Mouse (Mus musculus) limb, embryonic 14.5 days (tissue): Measurements from ENCODE around the gene Ctxn1. TPM values are rescaled to one million over a fixed set of nuclear protein-coding genes. Genes with fewer than 3 reads are reported as not detected.
A peak's percentile ranks its signal among the peaks of the same experiment; 100 is the strongest.

Source experiments
- ATAC-seq: fragments of 200-750 bp; cut with Nextera tagmentation; 2 replicates; pipeline ENCODE4 v1.8.0; 2017; ENCODE audit warnings: low read depth, moderate number of reproducible peaks, moderate TSS enrichment; ENCODE audit not compliant: low FRiP score
- DNase-seq: peaks from one replicate; pipeline ENCODE4 v3.0.0-alpha.2; 2015; ENCODE audit warnings: low spot score
- H3K27ac ChIP-seq: fragments of 300-500 bp; sonication (generic); replicated peaks from 2 replicates; pipeline ENCODE4 v1.5.1; 2014; ENCODE audit warnings: low read depth, mild to moderate bottlenecking, low read length, moderate library complexity, mixed read lengths
- H3K27me3 ChIP-seq: fragments of 300-500 bp; sonication (generic); 2 replicates; pipeline ENCODE4 v1.6.1; 2014; ENCODE audit warnings: low read length, mixed read lengths; ENCODE audit not compliant: control insufficient read depth, insufficient read depth
- H3K36me3 ChIP-seq: fragments of 300-500 bp; sonication (generic); 2 replicates; pipeline ENCODE4 v1.6.1; 2014; ENCODE audit warnings: mild to moderate bottlenecking, low read length, moderate library complexity, mixed read lengths; ENCODE audit not compliant: control insufficient read depth, insufficient read depth
- H3K4me1 ChIP-seq: fragments of 300-500 bp; sonication (generic); 2 replicates; pipeline ENCODE4 v1.6.1; 2014; ENCODE audit warnings: antibody characterized with exemption, low read length, mixed read lengths; ENCODE audit not compliant: control insufficient read depth, insufficient read depth
- H3K4me2 ChIP-seq: fragments of 300-500 bp; sonication (generic); replicated peaks from 2 replicates; pipeline ENCODE4 v1.6.1; 2014; ENCODE audit warnings: low read depth, mild to moderate bottlenecking, low read length, moderate library complexity; ENCODE audit not compliant: severe bottlenecking
- H3K4me3 ChIP-seq: fragments of 300-500 bp; sonication (generic); replicated peaks from 2 replicates; pipeline ENCODE4 v1.5.1; 2014; ENCODE audit warnings: low read length
- H3K9ac ChIP-seq: fragments of 300-500 bp; sonication (generic); 2 replicates; pipeline ENCODE4 v1.6.1; 2014; ENCODE audit warnings: mild to moderate bottlenecking, low read depth, low read length, moderate library complexity; ENCODE audit not compliant: severe bottlenecking
- H3K9me3 ChIP-seq: fragments of 300-500 bp; sonication (generic); 2 replicates; pipeline ENCODE4 v1.6.1; 2016; ENCODE audit warnings: low read length; ENCODE audit not compliant: control insufficient read depth
- POLR2A ChIP-seq: fragments of 200-500 bp; IDR thresholded peaks from 2 replicates; pipeline ENCODE4 v1.8.0; 2012; ENCODE audit warnings: inconsistent platforms, mild to moderate bottlenecking, moderate library complexity, borderline replicate concordance; ENCODE audit not compliant: insufficient read depth, insufficient read length; ENCODE audit errors: extremely low read depth
- WGBS: fragments of 180-500 bp; shearing (Covaris S2); extraction: QIAGEN DNeasy Blood & Tissue Kit; methylation state at CpG from one replicate; pipeline ENCODE4 v1.1.7; 2014; 5-methylcytosine and 5-hydroxymethylcytosine counted together
- polyA plus RNA-seq, 2 experiments: library from polyadenylated mRNA; depleted of rRNA in 1 of 2; stranded (reverse) in 1 of 2; unstranded in 1 of 2; fragments of >200 nt; fragmentation: Nextera tagmentation in 1 of 2; extraction: Ambion mirVana in 1 of 2; gene quantifications; 2 replicates each; pipeline versions ENCODE4 v1.2.1 to v1.2.3; 2012 to 2014

Ctxn1 gene
- polyA plus RNA-seq, 2 experiments, result 54.9 to 102 TPM

DNA sequence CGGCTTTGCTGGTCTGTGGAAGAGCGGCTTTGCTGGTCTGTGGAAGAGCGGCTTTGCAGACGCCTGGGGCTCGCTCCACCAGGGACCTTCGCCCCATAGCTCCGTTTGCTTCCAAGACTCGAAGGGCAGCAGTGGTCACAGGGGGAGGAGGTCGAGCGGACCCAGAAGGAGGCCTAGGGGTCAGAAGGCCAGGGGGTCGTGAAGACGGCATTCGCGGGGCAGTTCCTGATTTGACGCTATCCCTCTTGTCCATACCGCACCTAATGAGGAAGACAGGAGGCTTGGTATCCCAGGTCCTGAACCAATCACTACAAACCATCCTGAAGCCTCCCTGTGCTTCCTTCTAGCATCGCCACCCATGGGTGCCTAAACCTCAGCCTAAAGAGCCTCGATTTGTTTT is 42.8 kb downstream of the Ctxn1 start:
- peaks cover 26% of the 10 kb centered on the region; the same call in 1 of the 2 replicates for H3K4me1 ChIP-seq
- H3K4me3 ChIP-seq, result peak overlapping the region; percentile 39
- H3K9me3 ChIP-seq, result no peaks in the 10 kb centered on the region
- TF ChIP-seq POLR2A, result no peak
- no peak overlapping the region for H3K27ac ChIP-seq
- 6% methylated on average over 18 of the region's 18 CpGs for WGBS
- peak overlapping the region; percentile 34; the same call in 1 of the 2 replicates for H3K9ac ChIP-seq
- peaks cover 37% of the 10 kb centered on the region for H3K27me3 ChIP-seq
- H3K36me3 ChIP-seq, result no peaks in the 10 kb centered on the region
- DNase-seq (no peak), ATAC-seq (no peak)
- peak overlapping the region; percentile 75 for H3K4me2 ChIP-seq

GRCm38 (mm10) chr8:4214006-4214980 is 44.8 kb downstream of the Ctxn1 start:
- 7% methylated on average over 32 of the region's 33 CpGs for WGBS
- Histone ChIP-seq H3K27me3 (peaks cover 37% of the 10 kb centered on the region), H3K36me3 (no peaks in the 10 kb centered on the region), H3K9ac (peak overlapping the region; percentile 52; the same call in 1 of the 2 replicates), H3K4me3 (peak overlapping the region; percentile 42), H3K27ac (no peak overlapping the region), H3K4me1 (peaks cover 26% of the 10 kb centered on the region; the same call in 1 of the 2 replicates), H3K4me2 (peak overlapping the region; percentile 95), H3K9me3 (no peaks in the 10 kb centered on the region)
- DNase-seq (peak; percentile 30), ATAC-seq (peak; percentile 45; the same call in 1 of the 2 replicates)
- TF ChIP-seq POLR2A, result no peak

DNA sequence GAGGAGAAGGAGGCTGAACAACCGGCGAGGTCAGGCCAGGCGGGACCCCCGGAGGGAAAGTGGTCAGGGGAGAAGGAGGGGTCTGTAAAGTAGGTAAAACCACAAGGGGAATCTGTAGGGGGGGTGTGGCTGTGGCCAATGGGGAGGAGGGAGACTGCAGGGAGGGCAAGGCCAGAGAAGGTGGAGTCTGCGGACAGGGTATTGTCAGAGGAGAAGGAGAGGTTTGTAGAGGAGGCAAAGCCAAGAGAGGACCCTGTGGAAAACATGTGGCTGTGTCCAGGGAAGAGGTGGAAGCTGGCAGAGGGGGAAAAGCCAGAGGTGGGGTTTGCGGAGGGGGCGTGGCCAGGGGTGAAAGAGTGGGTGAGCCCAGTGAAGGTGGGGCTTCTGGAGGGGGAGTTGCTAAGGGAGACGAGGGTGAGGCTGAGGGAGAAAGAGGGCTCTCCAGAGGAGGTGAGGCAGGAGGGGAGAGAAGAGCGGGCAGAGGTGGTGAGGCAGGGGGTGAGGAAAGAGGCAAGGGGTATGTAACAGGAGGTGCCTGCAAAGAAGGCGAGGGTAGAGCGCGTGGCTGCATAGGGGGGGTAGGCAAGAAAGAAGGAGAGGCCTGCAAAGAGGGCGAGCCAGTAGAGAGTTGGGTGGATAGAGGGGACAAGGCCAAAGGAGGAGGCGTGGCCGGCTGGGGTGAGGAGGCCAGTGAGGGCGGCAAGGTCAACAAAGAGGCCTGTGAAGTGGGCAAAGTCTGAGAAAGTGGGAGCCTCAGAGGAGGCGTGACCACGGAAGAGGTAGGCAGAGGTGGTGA is 45.7 kb downstream of the Ctxn1 start:
- Histone ChIP-seq H3K27me3 (peaks cover 36% of the 10 kb centered on the region), H3K9me3 (no peaks in the 10 kb centered on the region), H3K4me2 (peak overlapping the region; percentile 95), H3K4me3 (peak overlapping the region; percentile 42), H3K4me1 (peaks cover 26% of the 10 kb centered on the region; the same call in 1 of the 2 replicates), H3K36me3 (no peaks in the 10 kb centered on the region), H3K9ac (peak overlapping the region; percentile 54), H3K27ac (no peak overlapping the region)
- no peak for TF ChIP-seq POLR2A
- DNase-seq (no peak), ATAC-seq (peak; percentile 60)
- WGBS, result 4% methylated on average over 18 of the region's 18 CpGs

DNA sequence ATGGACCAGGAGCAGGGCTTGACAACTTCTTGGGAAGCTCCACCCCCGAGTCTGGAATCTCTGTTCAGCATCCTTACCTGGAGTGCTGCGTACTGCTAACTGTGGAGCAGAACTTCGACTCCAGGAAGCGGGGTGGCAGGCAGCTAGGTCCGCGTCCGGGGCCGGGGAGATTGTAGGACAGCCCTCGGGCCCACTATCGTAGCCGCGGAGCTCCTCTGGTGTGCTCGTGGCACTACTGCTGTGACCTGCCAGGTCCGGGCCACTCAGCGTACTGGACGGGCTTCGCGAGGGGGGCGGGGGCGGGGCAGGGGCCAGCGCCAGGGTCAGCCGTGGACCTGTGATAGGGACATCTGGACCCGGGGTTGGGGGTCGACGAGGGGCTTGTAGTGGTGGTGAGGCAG is 46.3 kb downstream of the Ctxn1 start:
- DNase-seq, result no peak
- no peaks in the 10 kb centered on the region for H3K36me3 ChIP-seq
- ATAC-seq, result peak; percentile 21; the same call in 1 of the 2 replicates
- H3K4me3 ChIP-seq, result peak overlapping the region; percentile 42
- H3K9ac ChIP-seq, result peak overlapping the region; percentile 54
- H3K27ac ChIP-seq, result no peak overlapping the region
- no peaks in the 10 kb centered on the region for H3K9me3 ChIP-seq
- WGBS, result 1% methylated on average over 24 of the region's 25 CpGs
- H3K4me1 ChIP-seq, result peaks cover 26% of the 10 kb centered on the region; the same call in 1 of the 2 replicates
- peak overlapping the region; percentile 95 for H3K4me2 ChIP-seq
- no peak for TF ChIP-seq POLR2A
- H3K27me3 ChIP-seq, result peaks cover 30% of the 10 kb centered on the region

- H3K4me2 ChIP-seq, result no peak overlapping the region
- no peak overlapping the region for H3K9ac ChIP-seq
- H3K27me3 ChIP-seq, result peaks cover 24% of the 10 kb centered on the region
- H3K4me3 ChIP-seq, result no peak overlapping the region
- peaks cover 22% of the 10 kb centered on the region for H3K4me1 ChIP-seq
- no peak overlapping the region for H3K27ac ChIP-seq
- ATAC-seq, result no peak
- peaks cover 2% of the 10 kb centered on the region; the same call in 1 of the 2 replicates for H3K36me3 ChIP-seq
- 85% methylated on average over 6 of the region's 6 CpGs for WGBS
- no peaks in the 10 kb centered on the region for H3K9me3 ChIP-seq
- no peak for DNase-seq
- TF ChIP-seq POLR2A, result no peak
Observed at GRCm38 (mm10) chr8:4211097-4211496, 48.0 kb downstream of the Ctxn1 start.

Other genes with a start within 250 kb of the Ctxn1 start
- gene Cd209f, start 153.4 kb downstream of the Ctxn1 start, polyA plus RNA-seq (2012; rRNA removed), result 0.09 TPM in 1 of 2 replicates, not detected in the other
- gene Cd209f, start 153.4 kb downstream of the Ctxn1 start, polyA plus RNA-seq (2014; fragmentation: Nextera tagmentation; extraction: Ambion mirVana), result not detected in 2 replicates
- not detected in 2 replicates for gene Cd209g, start 125.2 kb downstream of the Ctxn1 start, polyA plus RNA-seq (2012; rRNA removed)
- not detected in 2 replicates for gene Cd209g, start 125.2 kb downstream of the Ctxn1 start, polyA plus RNA-seq (2014; fragmentation: Nextera tagmentation; extraction: Ambion mirVana)
- 35.9 and 44.4 TPM in 2 replicates for gene Evi5l, start 92.7 kb downstream of the Ctxn1 start, polyA plus RNA-seq (2012; rRNA removed)
- gene Evi5l, start 92.7 kb downstream of the Ctxn1 start, polyA plus RNA-seq (2014; fragmentation: Nextera tagmentation; extraction: Ambion mirVana), result 24.6 and 29.7 TPM in 2 replicates
- 1.5 and 1.7 TPM in 2 replicates for gene Prr36, start 41.8 kb downstream of the Ctxn1 start, polyA plus RNA-seq (2012; rRNA removed)
- gene Prr36, start 41.8 kb downstream of the Ctxn1 start, polyA plus RNA-seq (2014; fragmentation: Nextera tagmentation; extraction: Ambion mirVana), result 1.0 and 1.2 TPM in 2 replicates
- 0.30 and 0.36 TPM in 2 replicates for gene Lrrc8e, start 32.4 kb downstream of the Ctxn1 start, polyA plus RNA-seq (2012; rRNA removed)
- 0.37 and 0.40 TPM in 2 replicates for gene Lrrc8e, start 32.4 kb downstream of the Ctxn1 start, polyA plus RNA-seq (2014; fragmentation: Nextera tagmentation; extraction: Ambion mirVana)
- 65.3 and 68.3 TPM in 2 replicates for gene Map2k7, start 20.5 kb downstream of the Ctxn1 start, polyA plus RNA-seq (2012; rRNA removed)
- 18.5 and 25.8 TPM in 2 replicates for gene Map2k7, start 20.5 kb downstream of the Ctxn1 start, polyA plus RNA-seq (2014; fragmentation: Nextera tagmentation; extraction: Ambion mirVana)
- gene Gm49320, start 20.4 kb downstream of the Ctxn1 start, polyA plus RNA-seq (2012; rRNA removed), result 8.5 and 10.2 TPM in 2 replicates
- gene Gm49320, start 20.4 kb downstream of the Ctxn1 start, polyA plus RNA-seq (2014; fragmentation: Nextera tagmentation; extraction: Ambion mirVana), result 1.2 and 1.3 TPM in 2 replicates
- 63.0 and 98.7 TPM in 2 replicates for gene Tgfbr3l, start 11.1 kb downstream of the Ctxn1 start, polyA plus RNA-seq (2012; rRNA removed)
- gene Tgfbr3l, start 11.1 kb downstream of the Ctxn1 start, polyA plus RNA-seq (2014; fragmentation: Nextera tagmentation; extraction: Ambion mirVana), result 4.6 and 5.3 TPM in 2 replicates
- gene Snapc2, start 6.2 kb downstream of the Ctxn1 start, polyA plus RNA-seq (2012; rRNA removed), result 52.6 and 61.4 TPM in 2 replicates
- gene Snapc2, start 6.2 kb downstream of the Ctxn1 start, polyA plus RNA-seq (2014; fragmentation: Nextera tagmentation; extraction: Ambion mirVana), result 50.6 and 55.8 TPM in 2 replicates
- 100 and 103 TPM in 2 replicates for gene Timm44, start 16.6 kb upstream of the Ctxn1 start, polyA plus RNA-seq (2012; rRNA removed)
- 69.1 and 75.8 TPM in 2 replicates for gene Timm44, start 16.6 kb upstream of the Ctxn1 start, polyA plus RNA-seq (2014; fragmentation: Nextera tagmentation; extraction: Ambion mirVana)
- 12.4 and 14.8 TPM in 2 replicates for gene Ccl25, start 65.9 kb upstream of the Ctxn1 start, polyA plus RNA-seq (2012; rRNA removed)
- 11.4 and 11.5 TPM in 2 replicates for gene Ccl25, start 65.9 kb upstream of the Ctxn1 start, polyA plus RNA-seq (2014; fragmentation: Nextera tagmentation; extraction: Ambion mirVana)
- 91.1 and 101 TPM in 2 replicates for gene Elavl1, start 66.1 kb upstream of the Ctxn1 start, polyA plus RNA-seq (2012; rRNA removed)
- 226 and 237 TPM in 2 replicates for gene Elavl1, start 66.1 kb upstream of the Ctxn1 start, polyA plus RNA-seq (2014; fragmentation: Nextera tagmentation; extraction: Ambion mirVana)
- gene Cers4, start 233.8 kb upstream of the Ctxn1 start, polyA plus RNA-seq (2012; rRNA removed), result 30.0 and 38.2 TPM in 2 replicates
- 17.2 and 17.9 TPM in 2 replicates for gene Cers4, start 233.8 kb upstream of the Ctxn1 start, polyA plus RNA-seq (2014; fragmentation: Nextera tagmentation; extraction: Ambion mirVana)